Mouse (Mus musculus) cortical plate, adult 2 months (tissue): Measurements from ENCODE around the gene Gm10282. TPM values are rescaled to one million over a fixed set of nuclear protein-coding genes. Genes with fewer than 3 reads are reported as not detected.
A peak's percentile ranks its signal among the peaks of the same experiment; 100 is the strongest.

Experiments
- H3K27ac ChIP-seq: fragments of 200-500 bp; 2 replicates; pipeline ENCODE4 v1.5.1; 2012; ENCODE audit warnings: low read length, control low read depth, inconsistent platforms; ENCODE audit not compliant: insufficient read depth
- H3K4me1 ChIP-seq: fragments of 200-500 bp; 2 replicates; pipeline ENCODE4 v1.6.1; 2011; ENCODE audit warnings: low read length; ENCODE audit not compliant: control insufficient read depth, insufficient read depth
- H3K4me3 ChIP-seq: fragments of 200-500 bp; 2 replicates; pipeline ENCODE4 v1.5.1; 2011; ENCODE audit warnings: mild to moderate bottlenecking, low read length, control low read depth; ENCODE audit not compliant: insufficient read depth
- CTCF ChIP-seq: fragments of 200-500 bp; IDR thresholded peaks from 2 replicates; pipeline ENCODE4 v1.5.1; 2011; ENCODE audit warnings: mild to moderate bottlenecking, control low read depth, low read length; ENCODE audit not compliant: insufficient read depth; ENCODE audit errors: extremely low read depth
- POLR2A ChIP-seq: fragments of 200-500 bp; IDR thresholded peaks from 2 replicates; pipeline ENCODE4 v1.6.1; 2011; ENCODE audit warnings: mild to moderate bottlenecking, low read length, control low read depth; ENCODE audit not compliant: insufficient read depth; ENCODE audit errors: extremely low read depth
- polyA plus RNA-seq: library from polyadenylated mRNA; depleted of rRNA; stranded (reverse); fragments of >200 nt; gene quantifications from 2 replicates; pipeline ENCODE4 v1.2.3, GENCODE M21; 2012

Gm10282 gene
- polyA plus RNA-seq, 1 experiment, result 5.4 TPM

DNA sequence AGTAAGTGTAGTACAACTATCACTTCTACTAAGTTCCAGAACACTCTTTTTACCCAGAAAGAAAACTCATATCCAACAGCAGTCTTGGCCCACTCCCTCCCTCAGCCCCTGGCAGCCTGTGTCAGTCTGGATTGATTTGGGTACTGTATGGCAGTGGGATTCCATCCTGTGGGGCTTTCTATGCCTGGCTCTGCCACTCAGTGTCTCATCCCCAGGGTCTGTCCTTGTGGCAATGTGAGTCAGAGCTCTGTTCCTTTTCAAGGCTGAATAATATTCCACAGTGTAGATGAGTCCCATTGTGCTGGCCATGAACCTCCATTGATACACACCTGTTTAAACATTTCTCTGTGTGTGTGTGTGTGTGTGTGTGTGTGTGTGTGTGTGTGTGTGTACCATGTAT, 38.4 kb downstream of the Gm10282 start:
- H3K4me3 ChIP-seq, result no peak overlapping the region
- no peak overlapping the region for H3K27ac ChIP-seq
- no peaks in the 10 kb centered on the region for H3K4me1 ChIP-seq
- TF ChIP-seq POLR2A (no peak), CTCF (no peak)

DNA sequence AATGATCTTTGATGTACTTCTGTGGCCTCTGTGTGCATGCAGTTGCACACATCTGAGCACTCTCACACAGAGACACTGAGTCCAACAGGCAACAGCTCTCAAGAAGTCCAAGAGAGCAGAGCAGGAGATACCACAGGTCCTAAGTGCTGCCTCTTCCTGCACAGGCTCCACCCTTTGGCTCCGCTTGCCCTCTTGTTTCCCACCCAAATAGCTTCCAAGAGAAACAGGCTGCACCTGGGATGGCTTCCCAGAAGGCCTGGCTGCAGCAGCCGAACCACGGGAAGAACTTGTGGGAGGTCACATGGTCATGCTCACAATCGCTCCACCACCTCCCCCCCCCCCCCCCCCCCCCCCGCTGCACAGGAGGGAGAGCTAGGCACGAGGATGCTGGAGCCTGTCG, 39.7 kb downstream of the Gm10282 start:
- no peaks in the 10 kb centered on the region for H3K4me1 ChIP-seq
- no peak overlapping the region for H3K27ac ChIP-seq
- TF ChIP-seq POLR2A (no peak), CTCF (no peak)
- H3K4me3 ChIP-seq, result no peak overlapping the region

DNA sequence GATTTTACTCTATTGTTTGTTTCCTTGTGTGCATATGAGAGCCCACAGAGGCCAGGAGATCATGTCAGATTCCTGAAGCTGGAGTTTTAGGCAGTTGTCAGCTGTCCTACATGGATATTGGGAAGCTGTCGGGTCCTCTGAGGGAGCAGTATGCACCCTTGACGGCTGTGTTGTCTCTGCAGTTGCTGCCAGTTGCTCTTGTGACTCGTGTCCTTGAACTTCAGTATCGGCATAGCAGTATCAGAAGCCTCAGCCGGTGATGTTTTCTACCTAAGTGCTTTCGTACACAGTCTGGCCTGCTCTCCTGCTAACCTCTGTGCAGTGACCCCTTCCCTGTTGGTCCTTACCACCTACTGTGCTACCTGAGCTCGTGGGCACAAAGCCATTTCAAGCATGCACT, 41.6 kb downstream of the Gm10282 start:
- H3K4me1 ChIP-seq, result no peaks in the 10 kb centered on the region
- H3K4me3 ChIP-seq, result no peak overlapping the region
- no peak overlapping the region for H3K27ac ChIP-seq
- TF ChIP-seq CTCF, result no peak
- TF ChIP-seq POLR2A, result no peak

DNA sequence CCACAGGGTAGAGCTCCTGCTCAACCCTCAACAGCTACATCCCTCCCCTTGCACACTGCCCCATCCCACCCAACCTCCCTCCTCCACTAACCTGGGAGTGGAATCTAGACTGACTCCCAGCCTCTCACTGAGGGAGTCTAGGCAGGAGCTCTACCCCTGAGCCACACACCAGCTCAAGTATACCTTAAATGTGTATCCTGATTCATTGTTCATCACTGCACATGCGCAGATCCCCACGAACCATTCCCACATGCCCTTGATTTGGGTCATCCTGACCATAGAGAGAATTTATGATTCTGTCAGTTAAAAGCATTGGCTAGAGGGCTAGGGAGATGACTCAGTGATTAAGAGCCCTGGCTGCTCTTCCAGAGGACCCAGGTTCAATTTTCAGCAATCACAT, 42.3 kb downstream of the Gm10282 start:
- no peak for TF ChIP-seq CTCF
- Histone ChIP-seq H3K4me1 (no peaks in the 10 kb centered on the region), H3K4me3 (no peak overlapping the region)

GRCm38 (mm10) chr8:72261872-72262271, 43.2 kb downstream of the Gm10282 start:
- H3K27ac ChIP-seq, result no peak overlapping the region
- H3K4me1 ChIP-seq, result no peaks in the 10 kb centered on the region
- H3K4me3 ChIP-seq, result no peak overlapping the region
- TF ChIP-seq CTCF (peak; percentile 33; the same call in 1 of the 2 replicates), POLR2A (no peak)

More for the DNA sequence above, 42.3 kb downstream of the Gm10282 start:
- H3K27ac ChIP-seq, result no peak overlapping the region

- Histone ChIP-seq H3K27ac (no peak overlapping the region), H3K4me1 (no peaks in the 10 kb centered on the region), H3K4me3 (no peak overlapping the region)
- TF ChIP-seq CTCF (no peak), POLR2A (no peak)
These were observed 43.6 kb downstream of the Gm10282 start for GRCm38 (mm10) chr8:72261431-72261830.

DNA sequence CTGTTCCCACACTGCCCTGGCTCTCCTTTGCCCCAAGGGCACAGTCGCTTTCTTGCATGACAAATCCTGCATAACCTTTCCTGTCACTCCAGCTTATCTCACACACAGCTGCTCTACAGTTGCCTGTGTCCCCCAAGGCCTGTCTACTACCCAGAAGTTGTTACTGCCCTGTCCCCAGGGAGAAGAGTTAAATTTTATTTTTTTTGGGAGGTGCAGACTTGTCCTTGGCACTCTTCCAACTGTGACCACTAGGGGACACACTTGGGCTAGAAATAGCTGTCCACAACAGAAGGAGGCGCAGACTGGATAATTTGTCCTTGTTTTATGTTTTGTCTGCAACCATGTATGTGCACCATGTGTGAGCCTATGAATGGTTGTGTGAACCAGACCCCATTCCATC, 44.0 kb downstream of the Gm10282 start:
- no peak for TF ChIP-seq POLR2A
- TF ChIP-seq CTCF, result peak; percentile 71
- Histone ChIP-seq H3K27ac (no peak overlapping the region), H3K4me1 (no peaks in the 10 kb centered on the region), H3K4me3 (no peak overlapping the region)

DNA sequence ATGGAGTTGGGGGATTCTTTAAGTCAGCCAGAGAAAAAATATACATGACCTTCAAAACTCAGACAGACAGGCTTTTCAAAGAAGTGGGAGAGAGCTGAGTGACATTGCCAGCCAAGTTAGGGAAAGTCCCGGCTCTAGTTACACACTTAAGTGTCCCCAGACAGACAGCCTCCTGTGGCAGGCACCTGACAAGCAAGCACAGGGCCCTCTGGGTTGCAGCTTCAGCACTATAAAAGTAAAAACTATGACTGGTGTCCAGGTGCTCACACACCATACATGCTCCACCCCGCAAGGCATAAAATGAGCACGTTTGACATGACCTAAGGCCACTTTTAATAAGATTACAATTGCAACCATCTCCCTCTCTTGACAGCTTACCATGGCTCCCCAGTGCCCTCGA, 44.5 kb downstream of the Gm10282 start:
- H3K4me3 ChIP-seq, result no peak overlapping the region

GRCm38 (mm10) chr8:72259862-72260261, 45.2 kb downstream of the Gm10282 start:
- Histone ChIP-seq H3K4me3 (no peak overlapping the region), H3K27ac (no peak overlapping the region), H3K4me1 (no peaks in the 10 kb centered on the region)
- no peak for TF ChIP-seq POLR2A
- TF ChIP-seq CTCF, result no peak

More for the DNA sequence above, 44.5 kb downstream of the Gm10282 start:
- Histone ChIP-seq H3K4me1 (no peaks in the 10 kb centered on the region), H3K27ac (no peak overlapping the region)
- TF ChIP-seq CTCF (no peak), POLR2A (no peak)

GRCm38 (mm10) chr8:72257902-72258238, 47.2 kb downstream of the Gm10282 start:
- H3K4me3 ChIP-seq, result no peak overlapping the region
- TF ChIP-seq POLR2A, result no peak
- TF ChIP-seq CTCF, result no peak
- no peaks in the 10 kb centered on the region for H3K4me1 ChIP-seq
- H3K27ac ChIP-seq, result no peak overlapping the region
